Mouse (Mus musculus): Measurements from ENCODE around the gene Sdf4. TPM values are rescaled to one million over a fixed set of nuclear protein-coding genes. Genes with fewer than 3 reads are reported as not detected.
A peak's percentile ranks its signal among the peaks of the same experiment; 100 is the strongest.

The Sdf4 gene
- polyA plus RNA-seq, 1 experiment from 2014 or later = 73.2 TPM

GRCm38 (mm10) chr4:155963106-155963505 lies 29.6 kb upstream of the Sdf4 start:
- peak; percentile 7; the same call in 1 of the 2 replicates for ATAC-seq (ENCODE audit: low read depth)
- Histone ChIP-seq H3K4me3 (ENCODE audit: low read depth, low read length) (peak overlapping the region; percentile 73), H3K4me1 (ENCODE audit: control insufficient read depth, low read depth, low read length) (peaks cover 49% of the 10 kb centered on the region), H3K27me3 (ENCODE audit: control insufficient read depth, insufficient read depth, low read depth, low read length) (no peaks in the 10 kb centered on the region), H3K4me2 (ENCODE audit: low read depth, low read length) (peak overlapping the region; percentile 97), H3K9me3 (replicated peaks; ENCODE audit: control insufficient read depth, low read length) (no peaks in the 10 kb centered on the region), H3K27ac (ENCODE audit: low read length) (peak overlapping the region; percentile 76), H3K9ac (ENCODE audit: low read depth, low read length) (peak overlapping the region; percentile 74), H3K36me3 (ENCODE audit: control insufficient read depth, insufficient read depth) (peaks cover 15% of the 10 kb centered on the region)
- 31% methylated on average over 7 of the region's 7 CpGs for WGBS (ENCODE audit: insufficient replicate concordance)

- Histone ChIP-seq H3K4me2 (ENCODE audit: low read depth, low read length) (peak overlapping the region; percentile 97), H3K27ac (ENCODE audit: low read length) (peak overlapping the region; percentile 76), H3K4me1 (ENCODE audit: control insufficient read depth, low read depth, low read length) (peaks cover 59% of the 10 kb centered on the region), H3K4me3 (ENCODE audit: low read depth, low read length) (peak overlapping the region; percentile 73; the same call in 1 of the 2 replicates), H3K27me3 (ENCODE audit: control insufficient read depth, insufficient read depth, low read depth, low read length) (no peaks in the 10 kb centered on the region), H3K36me3 (ENCODE audit: control insufficient read depth, insufficient read depth) (peaks cover 9% of the 10 kb centered on the region; the same call in 1 of the 2 replicates), H3K9me3 (replicated peaks; ENCODE audit: control insufficient read depth, low read length) (no peaks in the 10 kb centered on the region), H3K9ac (ENCODE audit: low read depth, low read length) (peak overlapping the region; percentile 74)
- WGBS (ENCODE audit: insufficient replicate concordance) = 77% methylated on average over 11 of the region's 11 CpGs
- ATAC-seq (ENCODE audit: low read depth) = no peak
Observed at GRCm38 (mm10) chr4:155964396-155964795, 28.3 kb upstream of the Sdf4 start.

GRCm38 (mm10) chr4:155969043-155969653 lies 23.5 kb upstream of the Sdf4 start:
- Histone ChIP-seq H3K9me3 (replicated peaks; ENCODE audit: control insufficient read depth, low read length) (no peaks in the 10 kb centered on the region), H3K4me2 (ENCODE audit: low read depth, low read length) (peak overlapping the region; percentile 52), H3K4me1 (ENCODE audit: control insufficient read depth, low read depth, low read length) (peaks cover 37% of the 10 kb centered on the region), H3K9ac (ENCODE audit: low read depth, low read length) (peak overlapping the region; percentile 29; the same call in 1 of the 2 replicates), H3K4me3 (ENCODE audit: low read depth, low read length) (peak overlapping the region; percentile 22; the same call in 1 of the 2 replicates), H3K36me3 (ENCODE audit: control insufficient read depth, insufficient read depth) (peaks cover 6% of the 10 kb centered on the region; the same call in 1 of the 2 replicates), H3K27me3 (ENCODE audit: control insufficient read depth, insufficient read depth, low read depth, low read length) (no peaks in the 10 kb centered on the region), H3K27ac (ENCODE audit: low read length) (peak overlapping the region; percentile 43)
- peak; percentile 82 for ATAC-seq (ENCODE audit: low read depth)
- WGBS (ENCODE audit: insufficient replicate concordance) = 42% methylated on average over 13 of the region's 13 CpGs

GRCm38 (mm10) chr4:155970286-155970685 lies 22.4 kb upstream of the Sdf4 start:
- Histone ChIP-seq H3K4me2 (ENCODE audit: low read depth, low read length) (no peak overlapping the region), H3K27me3 (ENCODE audit: control insufficient read depth, insufficient read depth, low read depth, low read length) (no peaks in the 10 kb centered on the region), H3K9ac (ENCODE audit: low read depth, low read length) (no peak overlapping the region), H3K4me3 (ENCODE audit: low read depth, low read length) (no peak overlapping the region), H3K36me3 (ENCODE audit: control insufficient read depth, insufficient read depth) (peaks cover 2% of the 10 kb centered on the region; the same call in 1 of the 2 replicates), H3K9me3 (replicated peaks; ENCODE audit: control insufficient read depth, low read length) (no peaks in the 10 kb centered on the region), H3K4me1 (ENCODE audit: control insufficient read depth, low read depth, low read length) (peaks cover 26% of the 10 kb centered on the region), H3K27ac (ENCODE audit: low read length) (no peak overlapping the region)
- WGBS (ENCODE audit: insufficient replicate concordance) = 71% methylated on average over 5 of the region's 5 CpGs
- no peak for ATAC-seq (ENCODE audit: low read depth)

GRCm38 (mm10) chr4:155972651-155973050 lies 20.0 kb upstream of the Sdf4 start:
- Histone ChIP-seq H3K9me3 (replicated peaks; ENCODE audit: control insufficient read depth, low read length) (no peaks in the 10 kb centered on the region), H3K9ac (ENCODE audit: low read depth, low read length) (no peak overlapping the region), H3K27me3 (ENCODE audit: control insufficient read depth, insufficient read depth, low read depth, low read length) (no peaks in the 10 kb centered on the region), H3K4me3 (ENCODE audit: low read depth, low read length) (no peak overlapping the region), H3K4me2 (ENCODE audit: low read depth, low read length) (no peak overlapping the region), H3K27ac (ENCODE audit: low read length) (no peak overlapping the region), H3K4me1 (ENCODE audit: control insufficient read depth, low read depth, low read length) (peaks cover 21% of the 10 kb centered on the region), H3K36me3 (ENCODE audit: control insufficient read depth, insufficient read depth) (no peaks in the 10 kb centered on the region)
- WGBS (ENCODE audit: insufficient replicate concordance) = 76% methylated on average over 6 of the region's 6 CpGs
- ATAC-seq (ENCODE audit: low read depth) = no peak

GRCm38 (mm10) chr4:155973239-155973638 lies 19.4 kb upstream of the Sdf4 start:
- Histone ChIP-seq H3K27ac (ENCODE audit: low read length) (no peak overlapping the region), H3K4me2 (ENCODE audit: low read depth, low read length) (no peak overlapping the region), H3K4me3 (ENCODE audit: low read depth, low read length) (no peak overlapping the region), H3K4me1 (ENCODE audit: control insufficient read depth, low read depth, low read length) (peaks cover 19% of the 10 kb centered on the region), H3K9me3 (replicated peaks; ENCODE audit: control insufficient read depth, low read length) (no peaks in the 10 kb centered on the region), H3K27me3 (ENCODE audit: control insufficient read depth, insufficient read depth, low read depth, low read length) (no peaks in the 10 kb centered on the region), H3K9ac (ENCODE audit: low read depth, low read length) (no peak overlapping the region), H3K36me3 (ENCODE audit: control insufficient read depth, insufficient read depth) (no peaks in the 10 kb centered on the region)
- ATAC-seq (ENCODE audit: low read depth) = no peak
- WGBS (ENCODE audit: insufficient replicate concordance) = 76% methylated on average over 2 of the region's 2 CpGs

- Histone ChIP-seq H3K27me3 (ENCODE audit: control insufficient read depth, insufficient read depth, low read depth, low read length) (no peaks in the 10 kb centered on the region; the same call in 1 of the 2 replicates), H3K4me1 (ENCODE audit: control insufficient read depth, low read depth, low read length) (no peaks in the 10 kb centered on the region), H3K4me2 (ENCODE audit: low read depth, low read length) (no peak overlapping the region), H3K9ac (ENCODE audit: low read depth, low read length) (no peak overlapping the region), H3K27ac (ENCODE audit: low read length) (no peak overlapping the region), H3K4me3 (ENCODE audit: low read depth, low read length) (no peak overlapping the region), H3K9me3 (replicated peaks; ENCODE audit: control insufficient read depth, low read length) (no peaks in the 10 kb centered on the region), H3K36me3 (ENCODE audit: control insufficient read depth, insufficient read depth) (no peaks in the 10 kb centered on the region)
- no peak for ATAC-seq (ENCODE audit: low read depth)
- whole genome bisulfite sequencing (ENCODE audit: insufficient replicate concordance) = 35% methylated on average over 12 of the region's 12 CpGs
Observed at GRCm38 (mm10) chr4:155981436-155982082, 11.1 kb upstream of the Sdf4 start.

- no peak overlapping the region for H3K9ac ChIP-seq (ENCODE audit: low read depth, low read length)
- WGBS (ENCODE audit: insufficient replicate concordance) = 40% methylated on average over 2 of the region's 2 CpGs
- H3K36me3 ChIP-seq (ENCODE audit: control insufficient read depth, insufficient read depth) = no peaks in the 10 kb centered on the region
- no peak overlapping the region for H3K4me3 ChIP-seq (ENCODE audit: low read depth, low read length)
- ATAC-seq (ENCODE audit: low read depth) = no peak
- H3K27ac ChIP-seq (ENCODE audit: low read length) = no peak overlapping the region
- no peaks in the 10 kb centered on the region for H3K9me3 ChIP-seq (replicated peaks; ENCODE audit: control insufficient read depth, low read length)
- H3K4me1 ChIP-seq (ENCODE audit: control insufficient read depth, low read depth, low read length) = peaks cover 10% of the 10 kb centered on the region
- no peaks in the 10 kb centered on the region; the same call in 1 of the 2 replicates for H3K27me3 ChIP-seq (ENCODE audit: control insufficient read depth, insufficient read depth, low read depth, low read length)
- H3K4me2 ChIP-seq (ENCODE audit: low read depth, low read length) = no peak overlapping the region
Observed at GRCm38 (mm10) chr4:155983788-155984187, 8.9 kb upstream of the Sdf4 start.
